Mouse (Mus musculus): ENCODE data around the gene Tardbp. TPM values are rescaled to one million over a fixed set of nuclear protein-coding genes. Genes with fewer than 3 reads are reported as not detected.

Tardbp gene
- polyA plus RNA-seq (2015; fragmentation: Nextera tagmentation; extraction: Ambion mirVana): 96.4 and 106 TPM in 2 replicates

GRCm38 (mm10) chr4:148626623-148627185, at the start of gene Tardbp:
TSS of gene Tardbp (minus strand) at chr4:148627019.

GRCm38 (mm10) chr4:148643291-148644156, 16.7 kb upstream of the Tardbp start, which contains the start of gene Gm572:
TSS of gene Gm572 (plus strand) at chr4:148643317.

GRCm38 (mm10) chr4:148602357-148603120, 24.3 kb downstream of the Tardbp start, which contains the start of gene Masp2:
TSS of gene Masp2 (plus strand) at chr4:148602554.

GRCm38 (mm10) chr4:148591171-148591630, 35.6 kb downstream of the Tardbp start, which contains the start of gene Srm:
TSS of gene Srm (plus strand) at chr4:148591503.

Other genes starting within 250 kb of the Tardbp start
- gene Ubiad1, start 182.2 kb downstream of the Tardbp start, polyA plus RNA-seq (2015; fragmentation: Nextera tagmentation; extraction: Ambion mirVana): 12.1 and 12.2 TPM in 2 replicates
- gene Mtor, start 178.4 kb downstream of the Tardbp start, polyA plus RNA-seq (2015; fragmentation: Nextera tagmentation; extraction: Ambion mirVana): 12.2 and 15.8 TPM in 2 replicates
- 2.0 and 2.4 TPM in 2 replicates for gene Angptl7, start 126.6 kb downstream of the Tardbp start, polyA plus RNA-seq (2015; fragmentation: Nextera tagmentation; extraction: Ambion mirVana)
- 31.8 and 35.0 TPM in 2 replicates for gene Exosc10, start 68.6 kb downstream of the Tardbp start, polyA plus RNA-seq (2015; fragmentation: Nextera tagmentation; extraction: Ambion mirVana)
- 60.5 and 82.8 TPM in 2 replicates for gene Srm, start 35.5 kb downstream of the Tardbp start, polyA plus RNA-seq (2015; fragmentation: Nextera tagmentation; extraction: Ambion mirVana)
- gene Masp2, start 24.5 kb downstream of the Tardbp start, polyA plus RNA-seq (2015; fragmentation: Nextera tagmentation; extraction: Ambion mirVana): 0.21 TPM in 1 of 2 replicates, not detected in the other
- 0.18 and 0.58 TPM in 2 replicates for gene Gm572, start 16.3 kb upstream of the Tardbp start, polyA plus RNA-seq (2015; fragmentation: Nextera tagmentation; extraction: Ambion mirVana)
- 11.2 and 12.3 TPM in 2 replicates for gene Casz1, start 177.4 kb upstream of the Tardbp start, polyA plus RNA-seq (2015; fragmentation: Nextera tagmentation; extraction: Ambion mirVana)

Measured in skeletal muscle tissue, postnatal 0 days (tissue).